Mouse (Mus musculus) lung, postnatal 0 days (tissue): ENCODE measurements around the gene Kbtbd12. TPM values are rescaled to one million over a fixed set of nuclear protein-coding genes. Genes with fewer than 3 reads are reported as not detected.

Source experiments
- ATAC-seq: fragments of 200-750 bp; cut with Nextera tagmentation; 2 replicates; pipeline ENCODE4 v1.8.0; 2017; ENCODE audit warnings: moderate library complexity
- DNase-seq: peaks from one replicate; pipeline ENCODE4 v3.0.0-alpha.2; 2016; ENCODE audit warnings: low spot score
- H3K27ac ChIP-seq: fragments of 300-500 bp; sonication (generic); 2 replicates; pipeline ENCODE4 v1.5.1; 2014; ENCODE audit warnings: antibody characterized with exemption, mild to moderate bottlenecking, low read length, mixed read lengths
- H3K27me3 ChIP-seq: fragments of 300-500 bp; sonication (generic); replicated peaks from 2 replicates; pipeline ENCODE4 v1.6.1; 2014; ENCODE audit warnings: low read length, mixed read lengths; ENCODE audit not compliant: insufficient read depth
- H3K36me3 ChIP-seq: fragments of 300-500 bp; sonication (generic); 2 replicates; pipeline ENCODE4 v1.6.1; 2014; ENCODE audit warnings: low read length, mixed read lengths; ENCODE audit not compliant: insufficient read depth
- H3K4me1 ChIP-seq: fragments of 300-500 bp; sonication (generic); 2 replicates; pipeline ENCODE4 v1.6.1; 2014; ENCODE audit warnings: antibody characterized with exemption, low read depth, low read length, mixed read lengths; ENCODE audit not compliant: insufficient read depth
- H3K4me2 ChIP-seq: fragments of 300-500 bp; sonication (generic); replicated peaks from 2 replicates; pipeline ENCODE4 v1.6.1; 2014; ENCODE audit warnings: low read depth, mild to moderate bottlenecking, low read length, moderate library complexity, mixed read lengths
- H3K4me3 ChIP-seq: fragments of 300-500 bp; sonication (generic); 2 replicates; pipeline ENCODE4 v1.5.1; 2014; ENCODE audit warnings: low read depth, low read length
- H3K9ac ChIP-seq: fragments of 300-500 bp; sonication (generic); replicated peaks from 2 replicates; pipeline ENCODE4 v1.6.1; 2014; ENCODE audit warnings: low read depth, mild to moderate bottlenecking
- H3K9me3 ChIP-seq: fragments of 300-500 bp; sonication (generic); 2 replicates; pipeline ENCODE4 v1.6.1; 2016; ENCODE audit warnings: low read length, mixed read lengths
- CTCF ChIP-seq: IDR thresholded peaks from 2 replicates; pipeline ENCODE4 v1.5.1; 2016; ENCODE audit warnings: antibody characterized with exemption, mild to moderate bottlenecking
- EP300 ChIP-seq: IDR thresholded peaks from 2 replicates; pipeline ENCODE4 v1.6.1; 2016; ENCODE audit warnings: antibody characterized with exemption, mild to moderate bottlenecking, control low read depth
- WGBS: fragments of 180-500 bp; shearing (Covaris S2); extraction: QIAGEN DNeasy Blood & Tissue Kit; methylation state at CpG from one replicate; pipeline ENCODE4 v1.1.7; 2014; 5-methylcytosine and 5-hydroxymethylcytosine counted together
- polyA plus RNA-seq: library from polyadenylated mRNA; unstranded; fragments of >200 nt; fragmentation: Nextera tagmentation; extraction: Ambion mirVana; gene quantifications from 2 replicates; pipeline ENCODE4 v1.2.1, GENCODE M21; 2015

Kbtbd12 gene
- polyA plus RNA-seq, 1 experiment from 2014 or later: 0.97 TPM

- no peak overlapping the region for H3K4me3 ChIP-seq
- no peak overlapping the region for H3K27ac ChIP-seq
- ATAC-seq: no peak
- H3K27me3 ChIP-seq: no peaks in the 10 kb centered on the region
- H3K4me2 ChIP-seq: no peak overlapping the region
- H3K9ac ChIP-seq: no peak overlapping the region
- H3K36me3 ChIP-seq: no peaks in the 10 kb centered on the region
- H3K4me1 ChIP-seq: no peaks in the 10 kb centered on the region
- no peak for TF ChIP-seq CTCF
- no peak for TF ChIP-seq EP300
- no peaks in the 10 kb centered on the region for H3K9me3 ChIP-seq
- 84% methylated on average over 4 of the region's 4 CpGs for WGBS
- no peak for DNase-seq
Measured at GRCm38 (mm10) chr6:88524056-88524455, 113.7 kb downstream of the Kbtbd12 start.

GRCm38 (mm10) chr6:88523451-88523850 lies 114.3 kb downstream of the Kbtbd12 start:
- ATAC-seq (no peak), DNase-seq (no peak)
- no peak overlapping the region for H3K4me3 ChIP-seq
- H3K9ac ChIP-seq: no peak overlapping the region
- no peak overlapping the region for H3K4me2 ChIP-seq
- no peaks in the 10 kb centered on the region for H3K36me3 ChIP-seq
- H3K4me1 ChIP-seq: no peaks in the 10 kb centered on the region
- no peak for TF ChIP-seq CTCF
- no peaks in the 10 kb centered on the region for H3K9me3 ChIP-seq
- no peaks in the 10 kb centered on the region for H3K27me3 ChIP-seq
- WGBS: 88% methylated on average over 3 of the region's 3 CpGs
- H3K27ac ChIP-seq: no peak overlapping the region

GRCm38 (mm10) chr6:88523043-88523442 lies 114.7 kb downstream of the Kbtbd12 start:
- ATAC-seq (no peak), DNase-seq (no peak)
- Histone ChIP-seq H3K4me1 (no peaks in the 10 kb centered on the region), H3K4me2 (no peak overlapping the region), H3K36me3 (no peaks in the 10 kb centered on the region), H3K27ac (no peak overlapping the region), H3K9me3 (no peaks in the 10 kb centered on the region), H3K9ac (no peak overlapping the region), H3K27me3 (no peaks in the 10 kb centered on the region), H3K4me3 (no peak overlapping the region)
- TF ChIP-seq EP300 (no peak), CTCF (no peak)
- 55% methylated on average over 3 of the region's 3 CpGs for WGBS

- no peak for ATAC-seq
- H3K27me3 ChIP-seq: no peaks in the 10 kb centered on the region
- WGBS: 47% methylated on average over 3 of the region's 3 CpGs
Measured at GRCm38 (mm10) chr6:88522606-88523005, 115.1 kb downstream of the Kbtbd12 start.

GRCm38 (mm10) chr6:88521821-88522220 lies 115.9 kb downstream of the Kbtbd12 start:
- no peak overlapping the region for H3K27ac ChIP-seq
- H3K4me1 ChIP-seq: no peaks in the 10 kb centered on the region; the same call in 1 of the 2 replicates
- no peaks in the 10 kb centered on the region for H3K36me3 ChIP-seq
- H3K9ac ChIP-seq: no peak overlapping the region
- no peak for ATAC-seq
- no peak overlapping the region for H3K4me3 ChIP-seq
- 83% methylated on average over 7 of the region's 7 CpGs for WGBS
- no peak overlapping the region for H3K4me2 ChIP-seq
- no peaks in the 10 kb centered on the region for H3K27me3 ChIP-seq
- no peak for TF ChIP-seq CTCF
- no peak for TF ChIP-seq EP300
- H3K9me3 ChIP-seq: no peaks in the 10 kb centered on the region
- DNase-seq: no peak

More at GRCm38 (mm10) chr6:88522606-88523005, 115.1 kb downstream of the Kbtbd12 start:
- no peak for DNase-seq
- Histone ChIP-seq H3K27ac (no peak overlapping the region), H3K9ac (no peak overlapping the region), H3K4me1 (no peaks in the 10 kb centered on the region; the same call in 1 of the 2 replicates), H3K36me3 (no peaks in the 10 kb centered on the region), H3K4me3 (no peak overlapping the region), H3K4me2 (no peak overlapping the region), H3K9me3 (no peaks in the 10 kb centered on the region)
- no peak for TF ChIP-seq EP300
- TF ChIP-seq CTCF: no peak

- peak; percentile 98 for ATAC-seq
- peak within 1 kb of the TSS; percentile 90 for H3K4me2 ChIP-seq
- 2% methylated on average over 71 of the region's 80 CpGs for WGBS
Measured at GRCm38 (mm10) chr6:88518404-88519263, 119.1 kb downstream of the Kbtbd12 start, which contains the start of gene Sec61a1. Sec61a1 (minus strand) TSS chr6:88518905.

More at GRCm38 (mm10) chr6:88518404-88519263, 119.1 kb downstream of the Kbtbd12 start, which contains the start of gene Sec61a1:
- no peak for TF ChIP-seq EP300
- TF ChIP-seq CTCF: peak; percentile 4; the same call in 1 of the 2 replicates
- Histone ChIP-seq H3K4me3 (peak within 1 kb of the TSS; percentile 99), H3K9me3 (no peaks in the 10 kb centered on the region), H3K4me1 (no peaks in the 10 kb centered on the region; the same call in 1 of the 2 replicates), H3K27ac (peak within 1 kb of the TSS; percentile 91), H3K27me3 (no peaks in the 10 kb centered on the region), H3K9ac (peak within 1 kb of the TSS; percentile 97), H3K36me3 (peaks cover 20% of the 10 kb centered on the region; the same call in 1 of the 2 replicates)
- peak; percentile 99 for DNase-seq
